Comparison of ENCODE assay signal across 8 mouse cellular contexts in the genomic region with DNA sequence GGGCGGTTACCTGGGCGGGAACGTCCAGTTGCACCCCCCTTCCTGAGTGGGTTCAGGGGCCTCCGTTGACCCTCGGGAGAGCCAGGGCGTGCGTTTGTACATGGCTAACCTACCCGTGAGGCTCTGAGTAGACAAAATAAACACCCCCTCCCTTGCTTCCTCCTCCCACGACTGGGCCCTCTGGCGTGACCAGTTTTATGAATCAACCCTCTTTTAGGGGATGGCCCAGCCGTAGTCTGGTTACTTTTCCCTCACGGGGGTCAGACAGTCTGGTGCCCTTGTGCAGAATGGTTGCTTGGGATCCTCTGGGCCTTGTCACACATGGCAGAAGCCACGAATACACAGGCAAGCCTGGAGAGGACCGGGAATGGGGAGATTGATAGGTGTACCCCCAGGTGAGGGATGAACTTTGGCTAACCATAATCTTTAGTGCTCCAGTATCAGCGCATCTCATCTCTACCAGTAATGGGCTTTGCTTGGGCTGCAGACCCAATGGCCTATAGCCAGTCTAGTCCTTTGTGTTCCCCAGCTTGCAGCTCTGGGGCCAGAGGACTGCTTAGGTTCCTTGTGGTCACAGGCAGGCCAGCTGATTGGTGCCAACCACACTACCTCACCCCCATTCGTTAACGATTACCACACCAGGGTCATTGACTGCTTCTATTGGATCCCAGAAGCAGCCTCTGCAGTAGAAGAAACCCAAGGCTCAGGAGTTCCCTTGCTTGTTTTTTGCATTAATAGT. TPM values are rescaled to one million over a fixed set of nuclear protein-coding genes. Genes with fewer than 3 reads are reported as not detected.
DNase-seq lines count a peak whose midpoint lies in the region; ATAC-seq and TF ChIP-seq lines count a peak whose summit lies in the region.

No protein-coding gene starts in this region.

- peak overlapping the region; percentile 49 for H3K4me3 ChIP-seq in forebrain, embryonic 11.5 days (ENCODE audit: low read depth, low read length)
- H3K4me3 ChIP-seq in small intestine, adult 2 months (ENCODE audit: low read depth, low read length) = peak overlapping the region; percentile 71
- no peak overlapping the region for H3K4me3 ChIP-seq in cerebellum, adult 2 months (replicated peaks; ENCODE audit: insufficient read depth, low read depth, low read length)

- no peak for ATAC-seq in forebrain, embryonic 11.5 days (replicated peaks; ENCODE audit: low FRiP score)

- H3K9ac ChIP-seq in forebrain, embryonic 11.5 days (ENCODE audit: low read length) = peak overlapping the region; percentile 62

- 12% methylated on average over 17 of the region's 17 CpGs for WGBS in forebrain, embryonic 11.5 days
- 10% methylated on average over 17 of the region's 17 CpGs for WGBS in small intestine, adult 2 months
- 62% methylated on average over 17 of the region's 17 CpGs for WGBS in cerebellum, adult 2 months

- no peak for TF ChIP-seq POLR2A in small intestine, adult 2 months (IDR thresholded peaks at IDR 0.05; ENCODE audit: low read depth, low read length)
- TF ChIP-seq POLR2A in cerebellum, adult 2 months (IDR thresholded peaks at IDR 0.05; ENCODE audit: borderline replicate concordance, insufficient read depth, low read length) = no peak

- DNase-seq in heart, adult 18-20 months = peak; percentile 49 to 53
- DNase-seq in heart, postnatal 4 days = no peak
- no peak for DNase-seq in forebrain, embryonic 11.5 days (ENCODE audit: low spot score)
- DNase-seq in kidney, adult 11 months = peak; percentile 93
- DNase-seq in lung, adult 18-20 months = peak; percentile 64 to 71
- DNase-seq in cerebellum, adult 2 months = no peak
- no peak for DNase-seq in cerebellum, adult 8-10 months

- 0 out of 2 replicates have a peak overlapping the region, but pooled peaks have one; percentile 25 for H3K27ac ChIP-seq in forebrain, embryonic 11.5 days (ENCODE audit: low read depth, low read length)
- H3K27ac ChIP-seq in small intestine, adult 2 months (ENCODE audit: insufficient read depth, low read depth, low read length) = peak overlapping the region; percentile 36; the same call in 1 of the 2 replicates
- no peak overlapping the region for H3K27ac ChIP-seq in cerebellum, adult 2 months (ENCODE audit: insufficient read depth, low read length)

- H3K36me3 ChIP-seq in forebrain, embryonic 11.5 days (ENCODE audit: control insufficient read depth, insufficient read depth, low read length) = no peaks in the 10 kb centered on the region
- H3K36me3 ChIP-seq in small intestine, adult 2 months (ENCODE audit: control insufficient read depth, insufficient read depth, low read length) = peaks cover 16% of the 10 kb centered on the region

- no peak for TF ChIP-seq CTCF in small intestine, adult 2 months (IDR thresholded peaks at IDR 0.05; ENCODE audit: extremely low read depth, insufficient read length, insufficient replicate concordance, low read depth, low read length)
- no peak for TF ChIP-seq CTCF in cerebellum, adult 2 months (IDR thresholded peaks at IDR 0.05; ENCODE audit: borderline replicate concordance, insufficient read depth, low read depth, low read length)

- no peaks in the 10 kb centered on the region for H3K9me3 ChIP-seq in forebrain, embryonic 11.5 days (ENCODE audit: control insufficient read depth, low read length)

- H3K27me3 ChIP-seq in forebrain, embryonic 11.5 days (ENCODE audit: control insufficient read depth, insufficient read depth, low read length) = no peaks in the 10 kb centered on the region
- H3K27me3 ChIP-seq in small intestine, adult 2 months (ENCODE audit: control insufficient read depth, insufficient read depth, low read length) = no peaks in the 10 kb centered on the region
- no peaks in the 10 kb centered on the region for H3K27me3 ChIP-seq in cerebellum, adult 2 months (ENCODE audit: control insufficient read depth, insufficient read depth, low read length)

- peak overlapping the region; percentile 68 for H3K4me2 ChIP-seq in forebrain, embryonic 11.5 days (ENCODE audit: low read depth, low read length, severe bottlenecking)

- H3K4me1 ChIP-seq in forebrain, embryonic 11.5 days (replicated peaks; ENCODE audit: control insufficient read depth, insufficient read depth, low read length) = peaks cover 14% of the 10 kb centered on the region
- peaks cover 16% of the 10 kb centered on the region for H3K4me1 ChIP-seq in small intestine, adult 2 months (ENCODE audit: control insufficient read depth, insufficient read depth, insufficient read length, low read length)
- peaks cover 20% of the 10 kb centered on the region for H3K4me1 ChIP-seq in cerebellum, adult 2 months (ENCODE audit: control insufficient read depth, insufficient read depth, low read length)

RNA-seq across cellular contexts. Expression of a gene that starts 0.6 kb away (rescaled TPM):
- 100 to 1,000 TPM; 152 to 155 TPM for total RNA-seq in heart, adult 18-20 months (2021)
- total RNA-seq in heart, postnatal 4 days (2021) = 10 to 100 TPM; 82.7 to 84.7 TPM
- 57.7 and 60.7 TPM in 2 replicates for polyA plus RNA-seq in forebrain, embryonic 11.5 days (2014; fragmentation: Nextera tagmentation; extraction: Ambion mirVana)
- polyA plus RNA-seq in small intestine, adult 2 months (2012; rRNA removed) = 10.2 and 13.7 TPM in 2 replicates
- polyA plus RNA-seq in cerebellum, adult 2 months (2012; rRNA removed) = 60.6 and 64.0 TPM in 2 replicates

RNA-seq across cellular contexts. Expression of a gene that starts 0.7 kb away (rescaled TPM):
- 1 to 10 TPM; 7.7 to 9.7 TPM for total RNA-seq in heart, adult 18-20 months (2021)
- 10 to 100 TPM; 17.7 to 18.2 TPM for total RNA-seq in heart, postnatal 4 days (2021)
- 7.6 and 7.7 TPM in 2 replicates for polyA plus RNA-seq in forebrain, embryonic 11.5 days (2014; fragmentation: Nextera tagmentation; extraction: Ambion mirVana)
- 6.5 and 7.8 TPM in 2 replicates for polyA plus RNA-seq in small intestine, adult 2 months (2012; rRNA removed)
- 6.4 and 6.5 TPM in 2 replicates for polyA plus RNA-seq in cerebellum, adult 2 months (2012; rRNA removed)

RNA-seq across cellular contexts. Expression of a gene that starts 15.6 kb away (rescaled TPM):
- 100 to 1,000 TPM; 154 TPM for total RNA-seq in heart, adult 18-20 months (2021)
- total RNA-seq in heart, postnatal 4 days (2021) = 10 to 100 TPM; 89.5 to 92.6 TPM
- polyA plus RNA-seq in forebrain, embryonic 11.5 days (2014; fragmentation: Nextera tagmentation; extraction: Ambion mirVana) = 87.4 and 91.4 TPM in 2 replicates
- 6.0 and 8.7 TPM in 2 replicates for polyA plus RNA-seq in small intestine, adult 2 months (2012; rRNA removed)
- 121 and 132 TPM in 2 replicates for polyA plus RNA-seq in cerebellum, adult 2 months (2012; rRNA removed)

RNA-seq across cellular contexts. Expression of a gene that starts 39.1 kb away (rescaled TPM):
- 10 to 100 TPM; 12.7 to 14.2 TPM for total RNA-seq in heart, adult 18-20 months (2021)
- 10 to 100 TPM; 24.1 to 26.5 TPM for total RNA-seq in heart, postnatal 4 days (2021)
- polyA plus RNA-seq in forebrain, embryonic 11.5 days (2014; fragmentation: Nextera tagmentation; extraction: Ambion mirVana) = 20.5 and 23.3 TPM in 2 replicates
- polyA plus RNA-seq in small intestine, adult 2 months (2012; rRNA removed) = 45.6 and 86.6 TPM in 2 replicates
- polyA plus RNA-seq in cerebellum, adult 2 months (2012; rRNA removed) = 85.9 and 86.1 TPM in 2 replicates

RNA-seq across cellular contexts. Expression of a gene that starts 45.9 kb away (rescaled TPM):
- 1 to 10 TPM; 6.2 to 8.5 TPM for total RNA-seq in heart, adult 18-20 months (2021)
- 10 to 100 TPM; 35.3 to 43.8 TPM for total RNA-seq in heart, postnatal 4 days (2021)
- polyA plus RNA-seq in forebrain, embryonic 11.5 days (2014; fragmentation: Nextera tagmentation; extraction: Ambion mirVana) = 31.3 and 34.5 TPM in 2 replicates
- polyA plus RNA-seq in small intestine, adult 2 months (2012; rRNA removed) = 8.6 and 10.1 TPM in 2 replicates
- polyA plus RNA-seq in cerebellum, adult 2 months (2012; rRNA removed) = 16.0 and 19.5 TPM in 2 replicates

Comparison
In these comparisons a context has a peak if more than half of its experiments do, and no peak if none do; other contexts are left out.
1. DNase-seq: peak in heart, adult 18-20 months (2 of 2), kidney, adult 11 months (single experiment) and lung, adult 18-20 months (2 of 2); none in heart, postnatal 4 days (single experiment), forebrain, embryonic 11.5 days (single experiment), cerebellum, adult 2 months (0 of 2) and cerebellum, adult 8-10 months (single experiment).